Mouse (Mus musculus) thymus, adult 2 months (tissue): ENCODE results near the gene Tubb2a. TPM values are rescaled to one million over a fixed set of nuclear protein-coding genes. Genes with fewer than 3 reads are reported as not detected.
"Not testable (repeated sequence)": the region's sequence is repeated elsewhere in the genome, so short reads cannot be mapped to it uniquely, and the experiment has no call there.

Experiments
- DNase-seq: peaks from one replicate; pipeline ENCODE4 v3.0.0; 2021
- H3K27ac ChIP-seq: fragments of 200-500 bp; 2 replicates; pipeline ENCODE4 v1.5.1; 2012; ENCODE audit warnings: low read length, control low read depth; ENCODE audit not compliant: control insufficient read depth, insufficient read depth
- H3K27me3 ChIP-seq: fragments of 200-500 bp; 2 replicates; pipeline ENCODE4 v1.6.1; 2012; ENCODE audit warnings: mild to moderate bottlenecking, low read length, moderate library complexity, mixed read lengths; ENCODE audit not compliant: control insufficient read depth, insufficient read depth
- H3K36me3 ChIP-seq: fragments of 200-500 bp; 2 replicates; pipeline ENCODE4 v1.6.1; 2012; ENCODE audit warnings: mild to moderate bottlenecking, low read length, moderate library complexity; ENCODE audit not compliant: control insufficient read depth, insufficient read depth
- H3K4me1 ChIP-seq: fragments of 200-500 bp; replicated peaks from 2 replicates; pipeline ENCODE4 v1.6.1; 2012; ENCODE audit warnings: low read length; ENCODE audit not compliant: control insufficient read depth, insufficient read depth
- H3K4me3 ChIP-seq: fragments of 200-500 bp; 2 replicates; pipeline ENCODE4 v1.5.1; 2012; ENCODE audit warnings: mild to moderate bottlenecking, low read length, control low read depth, moderate library complexity; ENCODE audit not compliant: control insufficient read depth, insufficient read depth
- CTCF ChIP-seq: fragments of 200-500 bp; IDR thresholded peaks from 2 replicates; pipeline ENCODE4 v1.5.1; 2012; ENCODE audit warnings: mild to moderate bottlenecking, control low read depth, low read length, moderate library complexity, borderline replicate concordance; ENCODE audit not compliant: control insufficient read depth, poor library complexity, insufficient read depth; ENCODE audit errors: extremely low read depth
- POLR2A ChIP-seq: fragments of 200-500 bp; IDR thresholded peaks from 2 replicates; pipeline ENCODE4 v1.6.1; 2012; ENCODE audit warnings: mild to moderate bottlenecking, low read length, control low read depth, moderate library complexity; ENCODE audit not compliant: control insufficient read depth, poor library complexity, insufficient read depth; ENCODE audit errors: extremely low read depth
- WGBS: fragments of 180-500 bp; shearing (Covaris S2); methylation state at CpG from one replicate; pipeline ENCODE4 v1.1.7; 2018; 5-methylcytosine and 5-hydroxymethylcytosine counted together
- polyA plus RNA-seq: library from polyadenylated mRNA; depleted of rRNA; stranded (reverse); fragments of >200 nt; gene quantifications from 2 replicates; pipeline ENCODE4 v1.2.3, GENCODE M21; 2012

The Tubb2a gene
- polyA plus RNA-seq, 1 experiment: 469 TPM

DNA sequence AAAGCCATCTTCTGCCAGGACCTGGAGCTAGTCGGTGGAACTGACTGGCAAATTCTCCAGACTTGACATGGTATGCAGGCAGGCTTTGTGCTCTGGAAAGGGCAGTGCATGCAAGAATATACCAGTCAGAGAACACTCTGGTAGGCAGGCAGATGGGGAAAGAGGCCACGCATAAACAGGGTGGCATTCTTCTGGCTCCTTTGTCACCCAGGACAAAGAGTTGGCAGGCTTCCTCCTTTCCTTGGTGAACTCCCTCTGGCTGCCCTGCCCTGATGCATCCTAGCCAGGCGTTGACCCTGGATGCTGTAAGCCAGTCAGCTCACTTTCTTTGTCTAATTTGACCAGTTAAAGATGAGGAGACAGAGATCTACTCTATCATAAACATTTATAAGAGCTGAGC is 19.3 kb upstream of the Tubb2a start:
- WGBS: 91% methylated on average over 3 of the region's 3 CpGs
- Histone ChIP-seq H3K27me3 (no peaks in the 10 kb centered on the region), H3K36me3 (no peaks in the 10 kb centered on the region), H3K4me1 (peaks cover 19% of the 10 kb centered on the region), H3K27ac (no peak overlapping the region), H3K4me3 (no peak overlapping the region)
- TF ChIP-seq POLR2A (no peak), CTCF (no peak)
- no peak for DNase-seq

GRCm38 (mm10) chr13:34096455-34096854 is 18.6 kb upstream of the Tubb2a start:
- WGBS: 71% methylated on average over 4 of the region's 4 CpGs
- H3K4me1 ChIP-seq: peaks cover 19% of the 10 kb centered on the region
- no peaks in the 10 kb centered on the region for H3K27me3 ChIP-seq
- TF ChIP-seq CTCF (no peak), POLR2A (no peak)
- H3K36me3 ChIP-seq: no peaks in the 10 kb centered on the region
- no peak for DNase-seq
- no peak overlapping the region for H3K4me3 ChIP-seq
- peak overlapping the region; percentile 46 for H3K27ac ChIP-seq

GRCm38 (mm10) chr13:34095542-34096435 is 18.0 kb upstream of the Tubb2a start:
- H3K36me3 ChIP-seq: no peaks in the 10 kb centered on the region
- peaks cover 20% of the 10 kb centered on the region for H3K4me1 ChIP-seq
- no peak for TF ChIP-seq CTCF
- no peak for TF ChIP-seq POLR2A
- H3K27me3 ChIP-seq: no peaks in the 10 kb centered on the region
- 32% methylated on average over 6 of the region's 7 CpGs for WGBS
- peak overlapping the region; percentile 46 for H3K27ac ChIP-seq
- H3K4me3 ChIP-seq: no peak overlapping the region
- DNase-seq: no peak

- Histone ChIP-seq H3K4me1 (peaks cover 25% of the 10 kb centered on the region), H3K27ac (peak overlapping the region; percentile 94), H3K36me3 (no peaks in the 10 kb centered on the region), H3K4me3 (no peak overlapping the region), H3K27me3 (no peaks in the 10 kb centered on the region)
- no peak for TF ChIP-seq POLR2A
- TF ChIP-seq CTCF: no peak
- WGBS: 10% methylated on average over 3 of the region's 3 CpGs
- no peak for DNase-seq
These were observed 11.6 kb upstream of the Tubb2a start for GRCm38 (mm10) chr13:34089358-34089757.

DNA sequence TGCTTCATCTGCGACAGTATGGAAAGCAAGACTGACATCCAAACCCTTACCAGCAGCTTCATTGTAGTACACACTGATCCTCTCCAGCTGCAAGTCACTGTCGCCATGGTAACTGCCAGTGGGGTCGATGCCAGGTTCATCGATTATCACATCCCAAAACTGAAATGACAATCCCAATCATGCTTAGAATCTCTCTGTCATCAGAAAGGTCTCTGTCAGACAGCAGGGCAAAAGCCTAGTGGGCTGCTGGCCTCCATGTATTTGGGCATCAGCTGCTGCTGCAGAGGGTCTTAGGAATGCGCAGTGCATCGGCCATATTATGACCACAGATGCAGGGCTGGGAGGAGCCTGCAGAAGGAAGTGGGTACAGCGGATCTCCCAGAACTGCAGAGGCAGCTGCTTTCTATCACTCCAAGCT is 11.1 kb upstream of the Tubb2a start:
- peak overlapping the region; percentile 94 for H3K27ac ChIP-seq
- H3K4me1 ChIP-seq: peaks cover 25% of the 10 kb centered on the region
- peak overlapping the region; percentile 6; the same call in 1 of the 2 replicates for H3K4me3 ChIP-seq
- no peaks in the 10 kb centered on the region for H3K27me3 ChIP-seq
- 14% methylated on average over 7 of the region's 7 CpGs for WGBS
- DNase-seq: no peak
- no peaks in the 10 kb centered on the region for H3K36me3 ChIP-seq
- no peak for TF ChIP-seq CTCF
- no peak for TF ChIP-seq POLR2A

DNA sequence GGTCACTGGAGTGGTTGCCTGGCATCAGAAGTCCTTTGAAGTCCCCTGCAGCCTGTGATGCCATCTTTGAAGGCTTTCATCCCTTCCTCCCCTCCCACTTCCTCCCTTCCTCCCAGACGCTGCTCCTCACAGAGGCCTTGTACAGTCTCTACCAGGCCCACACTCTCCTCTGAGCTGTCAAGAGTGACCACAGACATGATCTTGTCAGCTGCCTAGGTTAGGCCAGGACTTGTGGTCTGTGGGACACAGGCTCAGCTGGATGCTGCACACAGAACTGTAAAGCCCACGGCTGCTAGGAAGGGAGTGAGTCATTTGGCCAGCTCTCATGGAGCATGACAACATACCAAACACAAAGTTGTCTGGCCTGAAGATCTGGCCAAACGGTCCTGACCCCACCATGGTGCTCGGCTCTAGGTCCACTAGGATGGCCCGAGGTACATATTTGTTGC is 10.4 kb upstream of the Tubb2a start:
- H3K4me3 ChIP-seq: peak overlapping the region; percentile 18
- peaks cover 25% of the 10 kb centered on the region for H3K4me1 ChIP-seq
- H3K36me3 ChIP-seq, H3K27me3 ChIP-seq, DNase-seq: not testable (repeated sequence)
- 39% methylated on average over 5 of the region's 5 CpGs for WGBS
- peak overlapping the region; percentile 94 for H3K27ac ChIP-seq
